Mouse (Mus musculus) heart, postnatal 0 days (tissue): ENCODE data around the gene Cux1.

Experiments
- CTCF ChIP-seq: IDR thresholded peaks from 2 replicates; pipeline ENCODE4 v1.5.1; 2016; ENCODE audit warnings: antibody characterized with exemption, control low read depth, low read depth
- EP300 ChIP-seq: IDR thresholded peaks from 2 replicates; pipeline ENCODE4 v1.6.1; 2016; ENCODE audit warnings: antibody characterized with exemption, low read depth

DNA sequence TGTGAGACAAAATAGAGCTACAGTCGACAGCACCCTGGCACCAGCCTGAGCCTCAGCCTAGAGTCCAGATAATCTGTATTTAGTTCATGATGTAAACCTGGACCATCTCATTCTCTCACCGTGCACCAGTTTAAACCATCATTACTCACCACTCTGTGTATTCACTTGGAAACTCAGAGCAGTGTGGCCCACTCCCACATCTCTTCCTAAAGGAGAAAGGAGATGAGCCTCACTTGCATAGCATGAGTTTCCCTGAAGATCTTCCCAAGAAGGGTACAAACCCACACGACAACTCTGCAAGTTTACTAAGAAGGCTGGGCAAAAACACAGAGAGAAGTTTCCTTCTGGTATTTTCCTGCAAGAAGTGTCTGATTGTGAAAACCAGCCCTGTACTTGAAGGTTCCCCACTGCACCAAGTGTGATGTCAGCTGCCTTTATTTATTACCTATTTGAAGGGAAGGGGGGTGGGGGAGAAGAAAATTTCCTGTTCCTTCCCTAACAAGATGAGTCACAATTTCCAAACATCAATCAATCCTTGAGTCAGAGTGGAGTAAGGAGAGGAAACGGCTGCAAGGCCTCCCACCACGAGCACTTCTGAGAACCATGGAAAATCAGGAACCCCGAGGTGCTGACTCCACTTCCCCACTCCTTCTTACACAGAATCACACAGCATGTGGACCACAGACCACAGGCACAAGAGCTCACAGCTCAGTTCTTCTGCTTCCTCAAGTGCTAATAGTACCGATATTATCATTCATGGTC, 109.0 kb downstream of the Cux1 start:
- TF ChIP-seq CTCF (no peak), EP300 (peak; percentile 59; the same call in 1 of the 2 replicates)
